Comparison of ENCODE assay signal across 18 mouse cellular contexts in the genomic region with DNA sequence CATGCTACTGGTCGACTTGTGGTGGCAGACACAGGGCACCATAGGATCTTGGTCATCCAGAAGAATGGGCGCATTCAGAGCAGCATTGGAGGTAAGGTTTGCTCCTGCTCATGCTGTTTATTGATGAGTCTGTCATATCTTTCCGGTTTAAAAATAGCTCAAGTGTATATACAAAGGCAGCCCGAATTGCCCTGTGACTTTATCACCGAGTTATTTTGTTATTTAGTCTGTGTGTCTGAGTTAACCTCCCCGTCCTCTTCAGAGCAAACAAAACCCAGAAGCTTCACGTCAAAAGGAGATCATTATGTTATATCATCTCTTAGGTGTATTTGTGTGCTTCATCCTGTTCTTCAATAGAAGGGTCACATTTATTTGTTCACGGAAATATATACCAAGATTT. TPM values are rescaled to one million over a fixed set of nuclear protein-coding genes. Genes with fewer than 3 reads are reported as not detected.
DNase-seq lines count a peak whose midpoint lies in the region; ATAC-seq and TF ChIP-seq lines count a peak whose summit lies in the region.
"Had no signal": no experiment of that assay in that cellular context is flagged by ENCODE, and none has a peak within 500 bp of the region (broad histone marks: within the 10 kb centered on the region; RNA-seq: fewer than 3 reads in every experiment).

No protein-coding gene starts in this region.

- no peaks in the 10 kb centered on the region; the same call in 1 of the 2 replicates for H3K4me1 ChIP-seq in lung, postnatal 0 days (ENCODE audit: insufficient read depth, low read depth, low read length)

- ATAC-seq in lung, postnatal 0 days = peak; percentile 61
- ATAC-seq: activated CD4-positive, CD25-positive, alpha-beta regulatory T cell, adult 4 months; CD4-positive, CD25-positive, alpha-beta regulatory T cell, adult 4 months; Patski had no signal

- no peak overlapping the region for H3K4me3 ChIP-seq in lung, postnatal 0 days (ENCODE audit: low read depth, low read length)

- H3K27me3 ChIP-seq in lung, postnatal 0 days (replicated peaks; ENCODE audit: insufficient read depth, low read length) = no peaks in the 10 kb centered on the region
- H3K27me3 ChIP-seq: CH12.LX, Patski had no signal

- H3K4me2 ChIP-seq in lung, postnatal 0 days (replicated peaks; ENCODE audit: low read depth, low read length) = no peak overlapping the region

- TF ChIP-seq CTCF in lung, postnatal 0 days (IDR thresholded peaks at IDR 0.05) = no peak

- WGBS in lung, postnatal 0 days = 44% methylated on average over 8 of the region's 8 CpGs

- no peak overlapping the region for H3K27ac ChIP-seq in lung, postnatal 0 days (ENCODE audit: low read length)

- H3K9me3 ChIP-seq in lung, postnatal 0 days (ENCODE audit: low read length) = no peaks in the 10 kb centered on the region
- H3K9me3 ChIP-seq: G1E had no signal

- no peak overlapping the region for H3K9ac ChIP-seq in lung, postnatal 0 days (replicated peaks; ENCODE audit: low read depth)

- H3K36me3 ChIP-seq in lung, postnatal 0 days (ENCODE audit: insufficient read depth, low read length) = no peaks in the 10 kb centered on the region

- peak; percentile 87 for TF ChIP-seq EP300 in lung, postnatal 0 days (IDR thresholded peaks at IDR 0.05)

- no peak for DNase-seq in lung, postnatal 0 days (ENCODE audit: low spot score)
- DNase-seq in lung, adult 18-20 months = no peak
- DNase-seq: adrenal gland, adult 2 months; adrenal gland, adult 8-10 months; adrenal gland, postnatal 10 days; adrenal gland, postnatal 14 days; adrenal gland, postnatal 25 days; adrenal gland, postnatal 36 days; B cell, adult 2 months; cerebellum, adult 11 months; cerebellum, adult 11-12 months; cerebellum, adult 18-20 months; cerebellum, adult 2 months had no signal

RNA-seq across cellular contexts. Expression of a gene that starts 22.7 kb away (rescaled TPM):
- 15.4 and 17.6 TPM in 2 replicates for polyA plus RNA-seq in lung, postnatal 0 days (2015; fragmentation: Nextera tagmentation; extraction: Ambion mirVana)

RNA-seq across cellular contexts. Expression of a gene that starts 22.8 kb away (rescaled TPM):
- 14.7 and 16.7 TPM in 2 replicates for polyA plus RNA-seq in lung, postnatal 0 days (2015; fragmentation: Nextera tagmentation; extraction: Ambion mirVana)
